Mouse (Mus musculus): ENCODE results near the gene Gm20605. TPM values are rescaled to one million over a fixed set of nuclear protein-coding genes. Genes with fewer than 3 reads are reported as not detected.
A peak's percentile ranks its signal among the peaks of the same experiment; 100 is the strongest.

The Gm20605 gene
- polyA plus RNA-seq, 1 experiment from 2014 or later = 9.2 TPM

GRCm38 (mm10) chr5:137627991-137628390 lies 984 bp upstream of the Gm20605 start:
- H3K4me3 ChIP-seq (ENCODE audit: low read depth, low read length) = peak overlapping the region; percentile 55
- no peaks in the 10 kb centered on the region for H3K36me3 ChIP-seq (ENCODE audit: control insufficient read depth, insufficient read depth, low read length)
- H3K9ac ChIP-seq (ENCODE audit: low read depth, low read length) = peak overlapping the region; percentile 76
- H3K9me3 ChIP-seq (replicated peaks; ENCODE audit: control insufficient read depth, low read length, poor library complexity, severe bottlenecking) = no peaks in the 10 kb centered on the region
- peaks cover 23% of the 10 kb centered on the region for H3K4me1 ChIP-seq (ENCODE audit: control insufficient read depth, insufficient read depth, low read length)
- H3K27ac ChIP-seq (ENCODE audit: low read length) = peak overlapping the region; percentile 88
- WGBS = 2% methylated on average over 9 of the region's 9 CpGs
- no peak for ATAC-seq
- peak overlapping the region; percentile 89 for H3K4me2 ChIP-seq (ENCODE audit: low read length)
- H3K27me3 ChIP-seq (ENCODE audit: control insufficient read depth, insufficient read depth, low read depth, low read length) = no peaks in the 10 kb centered on the region

- peak overlapping the region; percentile 90 for H3K27ac ChIP-seq (ENCODE audit: low read length)
- no peaks in the 10 kb centered on the region for H3K27me3 ChIP-seq (ENCODE audit: control insufficient read depth, insufficient read depth, low read depth, low read length)
- H3K36me3 ChIP-seq (ENCODE audit: control insufficient read depth, insufficient read depth, low read length) = no peaks in the 10 kb centered on the region; the same call in 1 of the 2 replicates
- ATAC-seq = peak; percentile 43
- peak overlapping the region; percentile 96 for H3K4me2 ChIP-seq (ENCODE audit: low read length)
- H3K4me1 ChIP-seq (ENCODE audit: control insufficient read depth, insufficient read depth, low read length) = peaks cover 23% of the 10 kb centered on the region
- peak overlapping the region; percentile 84 for H3K9ac ChIP-seq (ENCODE audit: low read depth, low read length)
- peak overlapping the region; percentile 93 for H3K4me3 ChIP-seq (ENCODE audit: low read depth, low read length)
- WGBS = under 1% methylated on average over 23 of the region's 23 CpGs
- no peaks in the 10 kb centered on the region for H3K9me3 ChIP-seq (replicated peaks; ENCODE audit: control insufficient read depth, low read length, poor library complexity, severe bottlenecking)
Observed at GRCm38 (mm10) chr5:137629306-137629721, 339 bp downstream of the Gm20605 start.

GRCm38 (mm10) chr5:137629906-137630545 lies 1.1 kb downstream of the Gm20605 start:
- 21% methylated on average over 6 of the region's 6 CpGs for WGBS
- peak overlapping the region; percentile 93 for H3K4me3 ChIP-seq (ENCODE audit: low read depth, low read length)
- H3K4me1 ChIP-seq (ENCODE audit: control insufficient read depth, insufficient read depth, low read length) = peaks cover 23% of the 10 kb centered on the region
- H3K4me2 ChIP-seq (ENCODE audit: low read length) = peak overlapping the region; percentile 96
- no peaks in the 10 kb centered on the region for H3K27me3 ChIP-seq (ENCODE audit: control insufficient read depth, insufficient read depth, low read depth, low read length)
- H3K36me3 ChIP-seq (ENCODE audit: control insufficient read depth, insufficient read depth, low read length) = peaks cover under 1% of the 10 kb centered on the region; the same call in 1 of the 2 replicates
- no peak overlapping the region; the same call in 1 of the 2 replicates for H3K27ac ChIP-seq (ENCODE audit: low read length)
- no peak for ATAC-seq
- H3K9ac ChIP-seq (ENCODE audit: low read depth, low read length) = peak overlapping the region; percentile 84
- H3K9me3 ChIP-seq (replicated peaks; ENCODE audit: control insufficient read depth, low read length, poor library complexity, severe bottlenecking) = no peaks in the 10 kb centered on the region

GRCm38 (mm10) chr5:137630602-137631001 lies 1.6 kb downstream of the Gm20605 start:
- 39% methylated on average over 3 of the region's 3 CpGs for WGBS

GRCm38 (mm10) chr5:137631171-137631570 lies 2.2 kb downstream of the Gm20605 start:
- H3K4me1 ChIP-seq (ENCODE audit: control insufficient read depth, insufficient read depth, low read length) = peaks cover 23% of the 10 kb centered on the region

More at GRCm38 (mm10) chr5:137630602-137631001, 1.6 kb downstream of the Gm20605 start:
- Histone ChIP-seq H3K9me3 (replicated peaks; ENCODE audit: control insufficient read depth, low read length, poor library complexity, severe bottlenecking) (no peaks in the 10 kb centered on the region), H3K4me3 (ENCODE audit: low read depth, low read length) (no peak overlapping the region), H3K27ac (ENCODE audit: low read length) (peak overlapping the region; percentile 47), H3K36me3 (ENCODE audit: control insufficient read depth, insufficient read depth, low read length) (peaks cover 5% of the 10 kb centered on the region; the same call in 1 of the 2 replicates), H3K4me2 (ENCODE audit: low read length) (peak overlapping the region; percentile 96), H3K4me1 (ENCODE audit: control insufficient read depth, insufficient read depth, low read length) (peaks cover 23% of the 10 kb centered on the region), H3K9ac (ENCODE audit: low read depth, low read length) (peak overlapping the region; percentile 45; the same call in 1 of the 2 replicates), H3K27me3 (ENCODE audit: control insufficient read depth, insufficient read depth, low read depth, low read length) (no peaks in the 10 kb centered on the region)
- no peak for ATAC-seq

GRCm38 (mm10) chr5:137631591-137631990 lies 2.6 kb downstream of the Gm20605 start:
- Histone ChIP-seq H3K4me3 (ENCODE audit: low read depth, low read length) (no peak overlapping the region), H3K4me1 (ENCODE audit: control insufficient read depth, insufficient read depth, low read length) (peaks cover 23% of the 10 kb centered on the region), H3K9ac (ENCODE audit: low read depth, low read length) (peak overlapping the region; percentile 45; the same call in 1 of the 2 replicates), H3K27ac (ENCODE audit: low read length) (no peak overlapping the region), H3K36me3 (ENCODE audit: control insufficient read depth, insufficient read depth, low read length) (peaks cover 7% of the 10 kb centered on the region; the same call in 1 of the 2 replicates), H3K9me3 (replicated peaks; ENCODE audit: control insufficient read depth, low read length, poor library complexity, severe bottlenecking) (no peaks in the 10 kb centered on the region), H3K27me3 (ENCODE audit: control insufficient read depth, insufficient read depth, low read depth, low read length) (no peaks in the 10 kb centered on the region), H3K4me2 (ENCODE audit: low read length) (no peak overlapping the region)
- 75% methylated on average over 4 of the region's 4 CpGs for WGBS
- ATAC-seq = no peak

More at GRCm38 (mm10) chr5:137631171-137631570, 2.2 kb downstream of the Gm20605 start:
- Histone ChIP-seq H3K36me3 (ENCODE audit: control insufficient read depth, insufficient read depth, low read length) (peaks cover 5% of the 10 kb centered on the region; the same call in 1 of the 2 replicates), H3K9ac (ENCODE audit: low read depth, low read length) (peak overlapping the region; percentile 45), H3K27ac (ENCODE audit: low read length) (peak overlapping the region; percentile 47), H3K27me3 (ENCODE audit: control insufficient read depth, insufficient read depth, low read depth, low read length) (no peaks in the 10 kb centered on the region), H3K4me3 (ENCODE audit: low read depth, low read length) (no peak overlapping the region), H3K9me3 (replicated peaks; ENCODE audit: control insufficient read depth, low read length, poor library complexity, severe bottlenecking) (no peaks in the 10 kb centered on the region), H3K4me2 (ENCODE audit: low read length) (peak overlapping the region; percentile 96)
- ATAC-seq = no peak
- WGBS = 78% methylated on average over 9 of the region's 9 CpGs

- 0 out of 2 replicates have a peak overlapping the region, but pooled peaks have one; percentile 8 for H3K9ac ChIP-seq (ENCODE audit: low read depth, low read length)
Observed at GRCm38 (mm10) chr5:137633397-137634084, 4.6 kb downstream of the Gm20605 start.

GRCm38 (mm10) chr5:137639472-137639871 lies 10.5 kb downstream of the Gm20605 start:
- H3K4me3 ChIP-seq (ENCODE audit: low read depth, low read length) = no peak overlapping the region
- no peak overlapping the region for H3K4me2 ChIP-seq (ENCODE audit: low read length)
- no peak overlapping the region for H3K9ac ChIP-seq (ENCODE audit: low read depth, low read length)
- H3K9me3 ChIP-seq (replicated peaks; ENCODE audit: control insufficient read depth, low read length, poor library complexity, severe bottlenecking) = no peaks in the 10 kb centered on the region
- no peaks in the 10 kb centered on the region for H3K4me1 ChIP-seq (ENCODE audit: control insufficient read depth, insufficient read depth, low read length)
- no peak overlapping the region for H3K27ac ChIP-seq (ENCODE audit: low read length)
- 87% methylated on average over 7 of the region's 7 CpGs for WGBS
- no peak for ATAC-seq
- H3K36me3 ChIP-seq (ENCODE audit: control insufficient read depth, insufficient read depth, low read length) = peaks cover 54% of the 10 kb centered on the region
- peaks cover 8% of the 10 kb centered on the region for H3K27me3 ChIP-seq (ENCODE audit: control insufficient read depth, insufficient read depth, low read depth, low read length)

More at GRCm38 (mm10) chr5:137633397-137634084, 4.6 kb downstream of the Gm20605 start:
- peaks cover 25% of the 10 kb centered on the region for H3K36me3 ChIP-seq (ENCODE audit: control insufficient read depth, insufficient read depth, low read length)
- no peaks in the 10 kb centered on the region for H3K27me3 ChIP-seq (ENCODE audit: control insufficient read depth, insufficient read depth, low read depth, low read length)
- no peaks in the 10 kb centered on the region for H3K9me3 ChIP-seq (replicated peaks; ENCODE audit: control insufficient read depth, low read length, poor library complexity, severe bottlenecking)
- H3K4me2 ChIP-seq (ENCODE audit: low read length) = no peak overlapping the region
- no peak for ATAC-seq
- no peak overlapping the region for H3K27ac ChIP-seq (ENCODE audit: low read length)
- 78% methylated on average over 12 of the region's 12 CpGs for WGBS
- H3K4me1 ChIP-seq (ENCODE audit: control insufficient read depth, insufficient read depth, low read length) = peaks cover 19% of the 10 kb centered on the region
- no peak overlapping the region for H3K4me3 ChIP-seq (ENCODE audit: low read depth, low read length)

GRCm38 (mm10) chr5:137641054-137641453 lies 12.1 kb downstream of the Gm20605 start, which contains the start of gene Sap25:
Gene Sap25, plus strand, starts transcription at chr5:137641334.
- WGBS = 89% methylated on average over 19 of the region's 19 CpGs
- ATAC-seq = no peak
- no peak within 1 kb of the TSS for H3K27ac ChIP-seq (ENCODE audit: low read length)
- peaks cover 4% of the 10 kb centered on the region for H3K4me1 ChIP-seq (ENCODE audit: control insufficient read depth, insufficient read depth, low read length)
- H3K36me3 ChIP-seq (ENCODE audit: control insufficient read depth, insufficient read depth, low read length) = peaks cover 48% of the 10 kb centered on the region
- H3K9me3 ChIP-seq (replicated peaks; ENCODE audit: control insufficient read depth, low read length, poor library complexity, severe bottlenecking) = no peaks in the 10 kb centered on the region
- H3K4me3 ChIP-seq (ENCODE audit: low read depth, low read length) = no peak within 1 kb of the TSS
- no peak within 1 kb of the TSS for H3K4me2 ChIP-seq (ENCODE audit: low read length)
- no peak within 1 kb of the TSS for H3K9ac ChIP-seq (ENCODE audit: low read depth, low read length)
- peaks cover 24% of the 10 kb centered on the region for H3K27me3 ChIP-seq (ENCODE audit: control insufficient read depth, insufficient read depth, low read depth, low read length)

All from midbrain, embryonic 16.5 days (tissue).